Mouse (Mus musculus) G1E-ER4 (cell line): ENCODE results near the gene Fshr. TPM values are rescaled to one million over a fixed set of nuclear protein-coding genes. Genes with fewer than 3 reads are reported as not detected.

ENCODE experiments used
- GATA1 ChIP-seq: IDR thresholded peaks from one replicate; pipeline ENCODE4 v1.8.0; 2012; ENCODE audit warnings: low read length, inconsistent platforms
- polyA plus RNA-seq: library from polyadenylated mRNA; stranded (reverse); fragments of >175 nt; gene quantifications from 2 replicates; pipeline ENCODE4 v1.2.3, GENCODE M21; 2012

The Fshr gene
- polyA plus RNA-seq, 1 experiment: not detected

DNA sequence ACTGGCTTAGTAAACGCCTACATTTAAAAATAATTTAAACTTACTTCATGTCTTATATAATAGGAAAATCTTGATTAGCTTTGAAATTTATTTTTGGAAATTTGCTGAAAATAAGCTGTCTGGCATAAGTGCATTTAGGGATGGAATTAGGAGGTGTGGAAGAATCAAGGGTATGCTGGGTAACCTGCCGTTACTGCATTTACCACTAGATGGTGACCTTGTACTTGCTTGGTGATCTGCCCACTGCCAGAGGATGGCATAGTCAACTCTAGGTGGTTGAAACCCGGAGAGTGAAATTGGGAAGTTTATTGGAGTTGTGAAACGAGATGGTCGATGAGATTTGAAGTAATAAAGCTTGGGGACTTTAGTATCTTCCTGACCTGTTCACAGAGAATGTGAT, 246.5 kb downstream of the Fshr start:
- no peak for TF ChIP-seq GATA1

DNA sequence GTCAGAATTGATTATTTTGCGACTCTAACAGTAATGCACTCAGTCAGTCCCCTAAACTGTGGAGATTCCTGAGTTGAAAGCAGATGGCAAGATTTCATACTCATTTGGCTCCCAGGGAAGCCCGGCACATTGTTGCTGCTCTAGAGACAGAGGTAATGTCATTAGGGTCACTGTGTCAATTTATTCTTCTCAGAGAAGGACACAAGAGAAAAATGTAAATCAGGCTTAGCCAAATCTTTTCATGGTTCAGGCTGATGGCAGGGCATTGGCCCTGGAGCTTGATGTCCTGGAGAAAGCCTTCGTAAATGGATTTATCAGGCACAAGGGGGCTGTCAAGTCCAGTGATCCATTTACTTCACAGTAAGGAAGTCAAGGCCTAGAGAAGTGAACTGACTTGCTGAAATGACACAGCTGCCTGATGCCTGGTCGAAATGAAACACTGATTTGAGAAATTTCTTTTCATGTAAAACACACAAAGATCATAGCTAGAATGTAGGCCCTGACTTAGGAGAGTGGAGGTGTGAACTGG, 262.3 kb downstream of the Fshr start:
- TF ChIP-seq GATA1: no peak

DNA sequence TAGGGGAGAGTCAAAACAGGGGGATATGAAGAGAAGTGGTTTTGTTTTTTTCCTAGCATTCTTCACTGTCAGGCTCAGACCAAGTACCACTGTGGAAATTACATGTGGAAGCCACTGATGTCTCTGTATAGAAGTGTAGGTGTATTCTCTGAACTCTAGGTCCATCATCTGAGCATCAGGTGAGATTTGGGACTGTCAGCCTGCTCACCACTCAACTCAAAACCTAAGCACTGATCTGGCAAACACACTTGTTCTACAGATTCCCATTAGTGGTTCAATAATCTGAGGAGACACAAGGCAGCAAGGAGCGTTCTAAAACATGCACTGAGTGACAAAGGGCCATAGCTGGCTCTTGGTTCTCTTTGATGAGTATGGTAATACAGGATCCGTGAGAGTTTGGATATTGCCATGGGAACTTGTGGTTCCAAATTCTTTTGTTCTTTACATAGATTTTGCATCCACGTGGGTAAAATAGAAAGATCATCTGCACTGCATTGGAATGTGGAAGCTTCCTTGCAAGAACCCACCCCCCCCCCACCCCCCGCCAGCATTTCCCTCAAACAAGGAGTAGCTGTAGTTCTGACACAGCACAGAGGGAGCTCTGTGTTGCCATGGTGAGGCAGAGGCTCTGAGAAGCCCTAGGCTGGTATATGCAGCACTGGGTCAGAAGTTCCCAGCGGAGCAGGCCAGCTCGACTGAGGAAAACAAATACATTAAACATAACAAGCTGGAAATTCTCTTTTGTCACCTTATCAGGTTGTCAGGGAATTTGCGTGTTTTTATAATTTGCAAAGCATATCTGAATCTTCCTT, 262.9 kb downstream of the Fshr start:
- no peak for TF ChIP-seq GATA1

DNA sequence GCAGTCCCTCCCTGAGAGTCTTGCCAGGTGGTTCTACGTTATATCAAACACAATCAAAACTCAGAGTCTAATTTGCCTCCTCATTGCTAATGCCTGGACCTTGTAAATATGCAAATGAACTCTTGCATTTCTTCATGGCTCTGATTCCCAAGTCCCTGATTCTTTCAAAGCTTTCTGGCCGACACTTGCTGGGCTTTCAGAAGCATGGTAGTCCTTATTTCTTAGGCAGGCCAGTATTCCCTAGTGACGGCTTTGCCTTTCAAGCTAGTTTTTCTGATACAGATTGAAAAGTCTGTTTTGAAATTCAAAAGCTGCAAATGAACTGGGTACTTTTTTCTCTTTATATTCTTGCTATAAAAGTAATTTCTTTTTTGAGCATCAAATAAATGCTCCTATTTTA, 263.5 kb downstream of the Fshr start:
- no peak for TF ChIP-seq GATA1
